Mouse (Mus musculus) thymus, adult 2 months (tissue): ENCODE measurements around the gene Trim12c. TPM values are rescaled to one million over a fixed set of nuclear protein-coding genes. Genes with fewer than 3 reads are reported as not detected.
A peak's percentile ranks its signal among the peaks of the same experiment; 100 is the strongest.

ENCODE experiments used
- DNase-seq: peaks from one replicate; pipeline ENCODE4 v3.0.0; 2021
- H3K27ac ChIP-seq: fragments of 200-500 bp; 2 replicates; pipeline ENCODE4 v1.5.1; 2012; ENCODE audit warnings: low read length, control low read depth; ENCODE audit not compliant: control insufficient read depth, insufficient read depth
- H3K27me3 ChIP-seq: fragments of 200-500 bp; 2 replicates; pipeline ENCODE4 v1.6.1; 2012; ENCODE audit warnings: mild to moderate bottlenecking, low read length, moderate library complexity, mixed read lengths; ENCODE audit not compliant: control insufficient read depth, insufficient read depth
- H3K36me3 ChIP-seq: fragments of 200-500 bp; 2 replicates; pipeline ENCODE4 v1.6.1; 2012; ENCODE audit warnings: mild to moderate bottlenecking, low read length, moderate library complexity; ENCODE audit not compliant: control insufficient read depth, insufficient read depth
- H3K4me1 ChIP-seq: fragments of 200-500 bp; replicated peaks from 2 replicates; pipeline ENCODE4 v1.6.1; 2012; ENCODE audit warnings: low read length; ENCODE audit not compliant: control insufficient read depth, insufficient read depth
- H3K4me3 ChIP-seq: fragments of 200-500 bp; 2 replicates; pipeline ENCODE4 v1.5.1; 2012; ENCODE audit warnings: mild to moderate bottlenecking, low read length, control low read depth, moderate library complexity; ENCODE audit not compliant: control insufficient read depth, insufficient read depth
- CTCF ChIP-seq: fragments of 200-500 bp; IDR thresholded peaks from 2 replicates; pipeline ENCODE4 v1.5.1; 2012; ENCODE audit warnings: mild to moderate bottlenecking, control low read depth, low read length, moderate library complexity, borderline replicate concordance; ENCODE audit not compliant: control insufficient read depth, poor library complexity, insufficient read depth; ENCODE audit errors: extremely low read depth
- POLR2A ChIP-seq: fragments of 200-500 bp; IDR thresholded peaks from 2 replicates; pipeline ENCODE4 v1.6.1; 2012; ENCODE audit warnings: mild to moderate bottlenecking, low read length, control low read depth, moderate library complexity; ENCODE audit not compliant: control insufficient read depth, poor library complexity, insufficient read depth; ENCODE audit errors: extremely low read depth
- WGBS: fragments of 180-500 bp; shearing (Covaris S2); methylation state at CpG from one replicate; pipeline ENCODE4 v1.1.7; 2018; 5-methylcytosine and 5-hydroxymethylcytosine counted together
- polyA plus RNA-seq: library from polyadenylated mRNA; depleted of rRNA; stranded (reverse); fragments of >200 nt; gene quantifications from 2 replicates; pipeline ENCODE4 v1.2.3, GENCODE M21; 2012; rRNA removed

Trim12c gene
- polyA plus RNA-seq, 1 experiment: 10.4 TPM

- 1% methylated on average over 15 of the region's 15 CpGs for WGBS
- TF ChIP-seq POLR2A: no peak
- no peak for TF ChIP-seq CTCF
These were observed 38.3 kb downstream of the Trim12c start for GRCm38 (mm10) chr7:104314796-104315353.

GRCm38 (mm10) chr7:104291638-104292400 is 61.3 kb downstream of the Trim12c start:
- Histone ChIP-seq H3K4me3 (no peak overlapping the region), H3K4me1 (peaks cover 12% of the 10 kb centered on the region), H3K27ac (peak overlapping the region; percentile 34; the same call in 1 of the 2 replicates), H3K27me3 (no peaks in the 10 kb centered on the region), H3K36me3 (no peaks in the 10 kb centered on the region)
- DNase-seq: peak; percentile 3
- 69% methylated on average over 5 of the region's 5 CpGs for WGBS
- TF ChIP-seq CTCF (no peak), POLR2A (no peak)

More at GRCm38 (mm10) chr7:104314796-104315353, 38.3 kb downstream of the Trim12c start:
- Histone ChIP-seq H3K4me3 (peak overlapping the region; percentile 98), H3K27ac (peak overlapping the region; percentile 100), H3K4me1 (0 out of 2 replicates have a peak, but pooled peaks cover 4% of the 10 kb centered on the region), H3K36me3 (no peaks in the 10 kb centered on the region), H3K27me3 (no peaks in the 10 kb centered on the region)
- peak; percentile 11 for DNase-seq

GRCm38 (mm10) chr7:104290641-104291040 is 62.5 kb downstream of the Trim12c start:
- 98% methylated on average over 1 of the region's 1 CpGs for WGBS
- Histone ChIP-seq H3K27ac (peak overlapping the region; percentile 32), H3K36me3 (no peaks in the 10 kb centered on the region), H3K4me1 (peaks cover 12% of the 10 kb centered on the region), H3K4me3 (no peak overlapping the region), H3K27me3 (no peaks in the 10 kb centered on the region)
- no peak for DNase-seq
- TF ChIP-seq CTCF (no peak), POLR2A (no peak)

Other genes starting within 250 kb of the Trim12c start
- gene Olfr646, start 248.5 kb downstream of the Trim12c start, polyA plus RNA-seq: 0.04 TPM in 1 of 2 replicates, not detected in the other
- not detected in 2 replicates for gene Ubqln5, start 223.5 kb downstream of the Trim12c start, polyA plus RNA-seq
- not detected in 2 replicates for gene Olfr643, start 216.0 kb downstream of the Trim12c start, polyA plus RNA-seq
- gene Ubqln3, start 210.1 kb downstream of the Trim12c start, polyA plus RNA-seq: 0.11 TPM in 1 of 2 replicates, not detected in the other
- gene Ubqlnl, start 202.8 kb downstream of the Trim12c start, polyA plus RNA-seq: 0.09 TPM in 1 of 2 replicates, not detected in the other
- gene Olfm5, start 188.5 kb downstream of the Trim12c start, polyA plus RNA-seq: 0.09 TPM in 2 replicates
- gene Olfr648, start 170.0 kb downstream of the Trim12c start, polyA plus RNA-seq: not detected in 2 replicates
- not detected in 2 replicates for gene Olfr649, start 157.4 kb downstream of the Trim12c start, polyA plus RNA-seq
- gene Trim6, start 134.6 kb downstream of the Trim12c start, polyA plus RNA-seq: 0.52 and 0.98 TPM in 2 replicates
- 11.3 and 17.7 TPM in 2 replicates for gene Trim34a, start 108.9 kb downstream of the Trim12c start, polyA plus RNA-seq
- gene Trim5, start 65.3 kb downstream of the Trim12c start, polyA plus RNA-seq: 1.6 and 2.8 TPM in 2 replicates
- 15.2 and 26.9 TPM in 2 replicates for gene Trim12a, start 37.9 kb downstream of the Trim12c start, polyA plus RNA-seq
- 6.4 and 10.6 TPM in 2 replicates for gene Trim34b, start 23.9 kb downstream of the Trim12c start, polyA plus RNA-seq
- gene Trim30b, start 16.5 kb upstream of the Trim12c start, polyA plus RNA-seq: 0.34 and 0.74 TPM in 2 replicates
- gene Trim30c, start 47.5 kb upstream of the Trim12c start, polyA plus RNA-seq: 0.06 TPM in 1 of 2 replicates, not detected in the other
- gene Trim30a, start 111.8 kb upstream of the Trim12c start, polyA plus RNA-seq: 10.3 and 16.8 TPM in 2 replicates
- gene Trim30d, start 154.5 kb upstream of the Trim12c start, polyA plus RNA-seq: 2.2 and 4.8 TPM in 2 replicates
- not detected in 2 replicates for gene Olfr651, start 196.8 kb upstream of the Trim12c start, polyA plus RNA-seq
- gene Olfr652, start 207.5 kb upstream of the Trim12c start, polyA plus RNA-seq: not detected in 2 replicates
- gene Olfr653, start 224.0 kb upstream of the Trim12c start, polyA plus RNA-seq: not detected in 2 replicates
- gene Olfr654, start 233.7 kb upstream of the Trim12c start, polyA plus RNA-seq: not detected in 2 replicates
- not detected in 2 replicates for gene Olfr655, start 248.4 kb upstream of the Trim12c start, polyA plus RNA-seq